Comparison of ENCODE assay signal across 9 mouse cellular contexts in genomic region chr6:140514205-140515110, GRCm38 (mm10).
DNase-seq lines count a peak whose midpoint lies in the region; ATAC-seq and TF ChIP-seq lines count a peak whose summit lies in the region.
"Had no signal": no experiment of that assay in that cellular context is flagged by ENCODE, and none has a peak within 500 bp of the region (broad histone marks: within the 10 kb centered on the region; RNA-seq: fewer than 3 reads in every experiment).

No protein-coding gene starts in this region.

- no peak overlapping the region for H3K9ac ChIP-seq in limb, embryonic 14.5 days (ENCODE audit: low read depth, low read length, severe bottlenecking)
- no peak overlapping the region for H3K9ac ChIP-seq in neural tube, embryonic 12.5 days
- H3K9ac ChIP-seq: liver, embryonic 15.5 days had no signal

- H3K27ac ChIP-seq in layer of hippocampus, adult 2 months = peak overlapping the region; percentile 75
- no peak overlapping the region; the same call in 1 of the 2 replicates for H3K27ac ChIP-seq in limb, embryonic 14.5 days (replicated peaks; ENCODE audit: low read depth, low read length)
- no peak overlapping the region for H3K27ac ChIP-seq in neural tube, embryonic 12.5 days
- H3K27ac ChIP-seq: liver, embryonic 15.5 days had no signal

- no peak overlapping the region for H3K4me2 ChIP-seq in limb, embryonic 14.5 days (replicated peaks; ENCODE audit: low read depth, low read length, severe bottlenecking)
- no peak overlapping the region for H3K4me2 ChIP-seq in neural tube, embryonic 12.5 days (replicated peaks)
- H3K4me2 ChIP-seq: liver, embryonic 15.5 days had no signal

- no peak overlapping the region; the same call in 1 of the 2 replicates for H3K4me3 ChIP-seq in layer of hippocampus, adult 2 months
- no peak overlapping the region for H3K4me3 ChIP-seq in limb, embryonic 14.5 days (replicated peaks; ENCODE audit: low read length)
- H3K4me3 ChIP-seq in neural tube, embryonic 12.5 days = no peak overlapping the region
- H3K4me3 ChIP-seq: liver, embryonic 15.5 days had no signal

- no peaks in the 10 kb centered on the region for H3K27me3 ChIP-seq in limb, embryonic 14.5 days (ENCODE audit: control insufficient read depth, insufficient read depth, low read length)
- H3K27me3 ChIP-seq in neural tube, embryonic 12.5 days (replicated peaks) = no peaks in the 10 kb centered on the region
- H3K27me3 ChIP-seq: liver, embryonic 15.5 days had no signal

- TF ChIP-seq CTCF in layer of hippocampus, adult 2 months (conservative IDR thresholded peaks at IDR 0.05) = no peak

- 17% methylated on average over 8 of the region's 8 CpGs for WGBS in limb, embryonic 14.5 days
- WGBS in neural tube, embryonic 12.5 days = 24% methylated on average over 8 of the region's 8 CpGs

- no peaks in the 10 kb centered on the region for H3K36me3 ChIP-seq in limb, embryonic 14.5 days (ENCODE audit: control insufficient read depth, insufficient read depth, low read length)
- H3K36me3 ChIP-seq in neural tube, embryonic 12.5 days = no peaks in the 10 kb centered on the region
- H3K36me3 ChIP-seq: liver, embryonic 15.5 days had no signal

- 0 out of 2 replicates have a peak, but pooled peaks have one; percentile 20 for ATAC-seq in limb, embryonic 14.5 days (ENCODE audit: low FRiP score, low read depth)
- ATAC-seq in neural tube, embryonic 12.5 days (ENCODE audit: low FRiP score, low read depth) = 0 out of 2 replicates have a peak, but pooled peaks have one; percentile 14

- peak in 1 of 2 experiments; percentile 39 for DNase-seq in layer of hippocampus, adult 2 months (ENCODE audit: low spot score in 2 of 2)
- DNase-seq in layer of hippocampus, adult 18-20 months (ENCODE audit: low spot score in 2 of 2) = no peak
- peak; percentile 64 for DNase-seq in embryo, embryonic 11 days
- DNase-seq in heart, postnatal 36 days = peak; percentile 36 to 48
- DNase-seq in limb, embryonic 14.5 days (ENCODE audit: low spot score) = no peak
- no peak for DNase-seq in retina, postnatal 1 day
- DNase-seq in frontal cortex, postnatal 14 days (ENCODE audit: low spot score in 2 of 2) = no peak

- intact Hi-C loops in heart, postnatal 36 days (cut with DNase I) = no loop called here

- H3K9me3 ChIP-seq in limb, embryonic 14.5 days (ENCODE audit: control insufficient read depth, low read length) = no peaks in the 10 kb centered on the region
- H3K9me3 ChIP-seq in neural tube, embryonic 12.5 days = no peaks in the 10 kb centered on the region
- H3K9me3 ChIP-seq: liver, embryonic 15.5 days had no signal

- H3K4me1 ChIP-seq in limb, embryonic 14.5 days (ENCODE audit: control insufficient read depth, insufficient read depth, low read length) = peaks cover 21% of the 10 kb centered on the region
- peaks cover 26% of the 10 kb centered on the region for H3K4me1 ChIP-seq in neural tube, embryonic 12.5 days

- TF ChIP-seq POLR2A in limb, embryonic 14.5 days (IDR thresholded peaks at IDR 0.05; ENCODE audit: borderline replicate concordance, extremely low read depth, insufficient read depth, insufficient read length) = no peak

Comparison
In these comparisons a context has a peak if more than half of its experiments do, and no peak if none do; other contexts are left out.
1. DNase-seq: peak in embryo, embryonic 11 days (single experiment) and heart, postnatal 36 days (2 of 2); none in layer of hippocampus, adult 18-20 months (0 of 2), limb, embryonic 14.5 days (single experiment), retina, postnatal 1 day (single experiment) and frontal cortex, postnatal 14 days (0 of 2).